Mouse (Mus musculus): Measurements from ENCODE around the gene Angel1.

The Angel1 gene

DNA sequence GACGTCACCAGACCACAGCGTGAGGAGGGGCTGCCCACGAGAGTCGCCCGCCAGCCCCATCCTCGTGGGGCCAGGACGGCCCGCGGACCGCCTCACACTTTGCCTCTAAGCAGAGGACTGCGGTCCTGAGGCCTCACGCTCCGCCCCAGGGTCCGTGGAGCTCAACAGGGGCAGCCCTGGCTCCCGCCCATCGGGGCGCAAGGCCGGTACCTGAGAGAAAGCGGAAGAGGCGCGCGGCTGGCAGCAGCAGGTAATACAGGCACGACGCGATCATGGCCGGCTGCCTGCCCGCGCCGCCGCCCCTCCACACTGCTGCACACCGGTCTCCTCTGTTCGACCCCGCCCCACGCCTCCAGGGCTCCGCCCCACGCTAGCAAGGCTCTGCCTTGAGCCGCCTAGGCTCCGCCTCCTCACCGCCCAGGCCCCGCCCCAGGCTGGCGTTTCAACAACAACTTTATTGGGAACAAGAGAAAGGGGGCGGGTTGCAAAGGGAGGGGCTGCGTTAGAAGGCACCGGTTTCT lies at the start of gene Angel1:
Gene Angel1 (minus strand): TSS at position 341 of the 521 bp plus-strand sequence.
- peak; percentile 99 for DNase-seq

DNA sequence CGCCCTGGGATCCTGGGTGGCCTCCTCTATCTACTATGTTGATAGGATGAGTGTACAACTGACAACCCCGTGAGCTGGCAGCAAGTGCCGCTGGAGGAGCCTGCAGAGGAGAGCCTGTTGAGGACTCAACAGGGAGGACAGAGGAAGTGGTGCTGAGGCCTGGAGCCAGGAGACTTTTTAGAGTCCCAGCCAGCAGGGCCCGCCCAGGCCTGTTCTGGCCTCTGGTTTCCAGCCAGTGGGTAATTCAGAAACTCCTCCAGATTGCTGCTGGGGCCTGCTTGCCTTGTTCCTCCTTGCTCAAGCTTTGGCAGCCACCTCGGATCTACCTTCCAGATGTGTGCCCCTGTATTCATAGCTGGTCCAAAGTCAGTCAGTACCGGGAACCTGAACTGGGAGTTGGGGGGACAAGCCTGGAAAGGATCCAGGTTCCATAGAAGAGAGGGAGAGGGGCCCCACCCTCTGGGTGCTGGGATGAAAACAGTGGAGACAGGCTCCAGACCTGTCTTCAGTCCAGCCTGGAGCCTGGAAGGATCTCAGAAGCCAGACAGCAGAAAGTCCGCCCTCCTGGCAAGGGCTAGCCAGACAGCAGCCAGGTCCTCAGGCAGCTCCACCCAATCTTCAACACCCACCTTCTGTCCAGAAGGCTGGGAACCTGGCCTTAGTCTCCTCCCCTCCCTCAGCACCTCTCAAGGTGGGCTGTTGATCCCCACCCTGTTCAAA lies 49.5 kb upstream of the Angel1 start:
- DNase-seq: no peak

DNA sequence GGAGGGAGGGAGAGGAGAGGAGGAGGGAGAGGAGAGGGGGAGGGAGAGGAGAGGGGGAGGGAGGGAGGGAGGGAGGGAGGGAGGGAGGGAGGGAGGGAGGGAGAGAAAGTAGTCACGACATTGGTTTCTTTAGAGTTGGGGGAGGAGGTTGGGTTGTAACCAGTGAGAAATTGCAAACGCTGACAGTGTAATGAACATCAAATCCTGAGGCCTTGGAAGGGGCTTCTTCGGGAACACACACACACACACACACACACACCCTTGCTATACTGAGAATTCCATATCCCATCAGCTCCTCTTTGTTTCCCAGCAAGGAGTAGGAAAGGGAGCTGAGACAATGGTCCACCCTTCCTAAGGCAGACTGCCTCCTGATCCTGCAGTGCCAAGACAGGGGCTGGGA lies 46.3 kb upstream of the Angel1 start:
- no peak for DNase-seq

DNA sequence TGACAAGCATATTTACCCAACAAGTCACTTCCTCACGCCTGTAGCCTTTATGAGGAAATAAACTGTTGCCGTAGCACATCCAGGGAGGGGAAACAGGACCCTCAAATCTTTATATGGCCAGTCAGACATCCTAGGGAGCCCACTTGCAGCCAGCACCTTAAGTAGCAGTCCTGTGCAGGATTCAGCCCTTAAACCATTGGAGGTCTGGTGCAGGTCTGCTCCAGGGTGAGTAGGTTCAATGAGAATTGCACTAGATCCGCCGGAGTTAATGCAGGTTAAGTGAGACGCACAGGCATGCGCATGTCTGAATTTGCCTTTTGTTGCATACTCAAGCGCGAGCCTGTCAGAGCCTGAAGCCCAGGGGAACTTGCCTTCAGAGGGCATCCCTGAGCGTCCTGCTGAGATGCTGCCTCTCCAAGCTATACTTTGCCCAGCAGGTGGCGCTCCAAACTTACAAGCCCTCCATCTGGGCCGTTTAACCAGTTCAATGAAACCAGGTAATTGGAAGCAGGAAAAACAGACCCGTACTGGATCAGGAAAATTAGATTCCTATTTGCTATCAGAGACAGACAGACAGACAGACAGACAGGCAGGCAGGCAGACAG lies 45.7 kb upstream of the Angel1 start:
- peak; percentile 90 for DNase-seq

DNA sequence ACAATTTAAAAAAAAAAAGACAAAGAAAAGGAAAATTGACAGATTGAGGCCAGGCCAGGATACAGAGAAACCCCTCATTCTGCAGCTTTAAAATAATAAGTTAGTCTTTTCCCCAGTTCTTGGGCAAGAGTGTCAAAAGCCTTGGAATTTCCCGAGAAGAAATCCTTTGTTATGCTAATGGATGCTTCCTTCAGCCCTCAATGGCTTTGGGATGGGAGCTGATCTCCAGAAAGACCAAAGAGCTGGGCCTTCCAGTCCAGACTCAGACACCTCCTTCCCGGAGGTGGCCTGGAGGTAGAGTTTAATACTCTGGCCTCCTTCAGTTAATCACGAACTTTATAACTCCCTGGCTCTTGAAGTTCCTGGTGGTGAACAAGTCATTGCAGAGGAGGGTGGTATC lies 44.7 kb upstream of the Angel1 start:
- no peak for DNase-seq

DNA sequence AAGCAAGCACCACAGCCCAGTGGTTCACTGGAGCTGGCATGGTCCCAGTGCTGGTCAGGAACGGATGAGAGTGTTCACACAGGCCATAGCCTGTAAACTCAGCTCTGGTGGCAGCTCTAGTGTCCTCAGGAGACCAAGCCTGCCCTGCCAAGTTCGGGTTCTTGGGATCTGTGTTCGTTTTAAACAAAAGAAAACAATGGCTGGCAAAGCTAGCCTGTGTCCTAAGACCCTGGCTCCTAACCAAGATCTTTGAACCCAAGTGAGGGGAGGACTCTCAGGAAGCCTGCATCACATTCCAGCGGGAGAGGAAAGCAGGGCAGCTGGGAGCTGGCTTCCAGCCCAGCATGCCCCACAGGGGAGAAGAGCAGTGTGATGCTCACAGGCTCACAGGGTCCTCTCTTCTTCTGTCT lies 44.0 kb upstream of the Angel1 start:
- DNase-seq: no peak

DNA sequence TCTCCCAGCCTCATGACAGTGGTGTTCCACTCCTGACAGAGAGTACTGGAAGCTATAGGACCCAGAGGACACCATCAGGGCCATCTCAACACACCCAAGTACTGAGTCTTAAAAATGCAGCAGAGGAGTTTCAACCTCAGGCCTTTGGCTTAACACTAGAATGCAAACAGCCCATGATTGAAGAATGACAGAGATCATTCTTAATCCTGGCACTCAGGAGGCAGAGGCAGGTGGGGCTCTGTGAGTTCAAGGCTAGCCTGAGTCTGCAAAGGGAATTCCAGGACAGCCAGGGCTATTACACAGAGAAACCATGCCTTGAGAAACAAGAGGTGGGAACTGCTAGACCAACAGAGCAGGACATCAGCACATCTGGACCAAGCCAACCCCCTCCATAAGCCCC lies 43.6 kb upstream of the Angel1 start:
- DNase-seq: no peak

DNA sequence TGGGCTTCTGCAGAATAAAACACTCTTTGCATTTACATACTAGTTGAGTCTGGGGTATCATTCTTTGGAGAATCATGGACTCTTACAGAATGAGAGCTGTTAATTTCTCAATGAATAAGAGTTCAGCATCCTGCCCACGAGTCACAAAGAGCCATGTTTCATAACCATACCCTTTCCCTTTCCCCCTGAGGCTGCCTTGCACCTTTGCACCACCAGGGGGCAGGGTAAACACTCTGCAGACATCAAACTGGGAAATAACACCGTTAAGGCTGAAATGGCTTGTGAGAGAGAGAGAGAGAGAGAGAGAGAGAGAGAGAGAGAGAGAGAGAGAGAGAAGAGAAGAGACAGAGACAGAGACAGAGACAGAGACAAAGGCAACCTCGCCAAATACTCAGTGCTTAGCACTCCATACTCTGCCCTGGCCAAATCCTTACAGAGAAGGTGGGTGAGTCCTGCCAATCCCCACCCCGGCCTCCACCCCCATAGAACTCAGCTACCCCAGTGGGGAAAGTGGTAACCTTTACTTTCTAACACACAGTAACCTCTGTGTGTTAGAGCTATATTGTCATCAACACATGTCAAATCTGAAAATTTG lies 42.8 kb upstream of the Angel1 start:
- DNase-seq: peak; percentile 88

DNA sequence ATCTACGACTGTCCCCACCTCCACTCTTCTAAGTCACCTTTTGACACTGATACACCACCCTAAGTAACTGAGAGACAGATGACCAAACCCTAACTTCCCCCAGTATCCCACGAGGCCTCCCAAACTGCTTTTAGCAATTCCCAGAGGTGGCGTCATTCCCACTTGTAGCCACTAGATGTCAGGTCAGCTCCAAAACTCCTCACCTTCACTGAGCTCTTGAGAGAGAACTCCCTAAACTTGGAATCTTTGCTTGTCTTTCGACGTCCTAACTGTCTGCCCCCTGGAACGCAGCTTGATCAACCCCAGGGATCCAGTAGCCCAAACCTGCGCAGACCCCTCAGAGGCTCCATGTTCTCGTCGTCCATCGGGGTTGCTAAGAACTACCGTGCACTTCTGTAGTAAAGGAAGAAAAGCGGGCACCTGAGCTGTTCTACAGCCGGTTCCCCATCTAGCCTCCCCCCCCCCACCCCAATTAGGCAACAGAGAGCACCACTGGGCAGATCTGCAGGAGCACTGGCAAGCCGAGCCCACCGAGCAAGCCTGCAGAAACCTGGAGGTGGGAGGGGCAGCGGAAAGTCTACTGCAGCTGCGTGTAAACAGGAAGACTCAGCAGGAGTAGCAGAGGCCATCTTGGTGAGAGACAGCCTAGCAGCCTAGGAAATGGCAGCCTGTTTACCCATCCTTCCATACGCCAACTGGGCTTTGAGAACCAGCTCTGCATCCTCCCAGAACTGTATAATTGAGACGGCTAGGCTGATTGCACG lies 41.8 kb upstream of the Angel1 start:
- DNase-seq: peak; percentile 37

DNA sequence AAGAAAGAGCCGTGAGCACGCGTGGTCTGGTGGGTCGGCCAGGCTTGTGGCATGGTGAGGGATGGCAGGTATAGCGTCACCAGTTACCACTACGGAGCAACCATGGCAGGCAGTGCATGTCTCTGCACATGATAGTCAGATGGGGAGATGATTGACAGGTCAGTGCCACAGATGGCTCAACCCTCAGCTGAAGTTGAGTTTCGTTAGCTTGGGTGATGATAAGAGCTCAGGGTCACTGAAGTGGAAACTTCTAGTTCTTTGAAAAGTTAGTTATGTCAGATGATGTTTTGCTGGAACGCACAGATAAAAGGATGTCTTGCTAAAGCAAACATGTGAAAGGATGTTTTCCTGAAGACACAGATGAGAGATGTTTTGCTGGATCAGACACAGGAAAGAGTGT lies 40.2 kb upstream of the Angel1 start:
- DNase-seq: no peak

DNA sequence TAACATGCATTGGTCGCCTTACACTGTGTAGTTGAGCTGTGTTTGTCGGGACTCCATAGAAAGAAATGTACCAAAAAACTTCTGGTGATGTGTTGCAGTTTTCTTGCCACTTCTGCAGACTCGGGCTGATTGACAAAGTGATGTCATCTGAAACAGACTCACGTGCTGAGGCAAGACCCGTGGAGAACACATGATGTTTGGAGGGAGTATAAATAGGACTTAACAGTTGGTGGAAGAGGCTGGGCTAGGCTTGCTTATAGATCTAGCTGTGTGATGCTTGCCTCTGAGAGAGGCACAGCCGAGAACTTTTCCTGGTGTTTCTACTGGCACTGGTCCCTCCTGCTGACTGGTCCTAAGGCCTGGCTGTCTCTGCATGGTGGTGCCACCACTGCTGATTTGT lies 37.8 kb upstream of the Angel1 start:
- no peak for DNase-seq

DNA sequence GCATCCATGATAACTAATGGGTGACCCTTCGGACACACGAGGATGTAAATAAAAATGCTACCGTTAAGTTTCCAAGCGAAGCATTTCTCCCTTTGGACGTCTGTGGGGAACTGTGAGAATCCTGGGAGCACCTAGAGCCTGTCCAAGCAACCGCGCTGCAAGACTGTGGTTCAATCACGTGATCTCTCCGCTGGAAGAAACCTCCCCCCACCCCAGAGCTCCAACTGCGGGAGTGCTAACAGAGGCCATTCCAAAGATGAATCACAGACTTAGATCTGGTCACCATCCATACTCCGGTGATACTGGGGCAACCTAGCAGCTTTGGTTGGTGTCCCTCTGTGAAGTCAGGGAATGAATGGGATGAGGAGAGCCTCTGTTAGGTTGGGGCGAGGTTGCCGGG lies 34.8 kb upstream of the Angel1 start:
- DNase-seq: no peak

DNA sequence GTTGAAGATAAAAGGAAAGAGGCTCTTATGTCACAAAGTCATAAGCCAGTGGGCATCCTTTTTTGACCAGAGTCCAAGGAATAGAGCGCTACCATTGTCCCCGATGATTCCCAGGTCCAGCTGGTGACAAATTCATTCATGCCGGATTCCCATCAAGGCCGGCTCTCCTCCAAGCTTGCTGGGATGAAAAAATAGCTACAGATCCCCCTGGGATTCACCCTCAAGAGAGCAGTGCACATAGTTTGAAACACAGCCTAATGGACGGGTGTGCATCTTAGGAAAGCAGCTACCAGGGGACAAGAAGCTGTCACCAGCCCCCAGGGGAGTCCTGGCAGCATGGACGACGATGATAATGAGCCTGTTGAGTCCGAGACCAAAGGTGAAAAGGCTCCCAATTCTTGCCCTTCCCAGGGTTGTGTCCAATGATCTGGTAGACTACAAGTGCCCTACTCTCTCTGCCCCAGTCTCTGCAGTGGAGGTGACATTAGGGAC lies 8.1 kb upstream of the Angel1 start, which contains the start of gene Lrrc74a:
Gene Lrrc74a (plus strand): TSS at position 51 of the 492 bp plus-strand sequence.
- no peak for DNase-seq

DNA sequence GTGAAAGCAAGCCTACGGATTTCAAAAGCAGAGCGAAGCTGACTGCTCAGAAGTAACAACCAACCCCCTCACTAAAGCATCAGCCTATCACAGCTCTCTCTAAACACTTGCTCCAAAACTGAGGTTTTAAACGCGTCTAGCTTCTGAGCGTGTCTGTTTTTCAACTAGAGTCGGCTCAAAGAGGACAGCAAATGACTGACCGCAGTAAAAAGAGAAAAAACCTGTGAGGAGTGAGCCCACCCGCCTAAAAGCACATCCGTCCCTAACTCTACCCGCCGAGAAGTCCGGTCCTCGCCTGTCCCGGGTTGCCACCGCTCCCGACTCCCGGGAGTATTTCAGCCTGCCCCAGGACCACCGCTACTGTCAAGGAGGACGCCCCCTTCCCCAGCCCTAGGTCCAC lies 554 bp downstream of the Angel1 start:
- DNase-seq: no peak

DNA sequence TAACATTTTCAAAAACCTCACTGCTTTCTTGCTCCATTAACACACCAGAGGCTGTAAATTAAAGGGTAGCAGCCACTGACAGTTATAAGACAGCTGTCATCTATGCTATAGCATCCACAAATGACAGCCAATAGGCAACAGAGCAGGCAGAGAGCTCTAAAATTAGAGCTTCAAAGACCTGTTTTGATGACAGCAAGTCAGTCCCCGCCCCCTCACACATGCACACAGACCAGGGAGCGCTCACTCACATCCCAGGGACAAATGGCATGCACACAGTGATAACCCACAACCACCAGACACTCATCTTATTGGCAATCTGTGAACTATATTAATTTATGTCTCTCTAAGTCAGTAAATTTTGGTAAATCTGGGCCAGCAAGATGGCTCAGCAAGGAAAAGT lies 2.0 kb downstream of the Angel1 start:
- no peak for DNase-seq

DNA sequence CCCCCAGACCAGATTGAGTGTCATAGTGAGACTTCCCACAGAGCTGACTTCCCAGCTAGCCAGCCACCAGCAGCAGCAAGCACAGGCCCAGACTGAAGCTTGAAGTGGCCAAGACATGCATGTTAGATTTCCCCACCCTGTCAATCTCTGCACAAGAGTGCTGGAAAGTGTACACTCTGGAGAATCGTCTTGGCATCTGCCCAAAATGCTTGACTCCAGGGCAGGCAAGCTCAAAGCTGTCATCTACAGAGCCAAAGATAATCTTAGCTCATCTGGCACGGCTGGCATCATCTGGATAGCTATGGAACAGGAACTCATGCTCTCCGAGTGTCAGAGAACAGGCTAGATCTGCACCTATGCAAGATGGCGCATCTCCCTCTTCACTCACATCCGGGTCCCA lies 4.8 kb downstream of the Angel1 start:
- DNase-seq: no peak

DNA sequence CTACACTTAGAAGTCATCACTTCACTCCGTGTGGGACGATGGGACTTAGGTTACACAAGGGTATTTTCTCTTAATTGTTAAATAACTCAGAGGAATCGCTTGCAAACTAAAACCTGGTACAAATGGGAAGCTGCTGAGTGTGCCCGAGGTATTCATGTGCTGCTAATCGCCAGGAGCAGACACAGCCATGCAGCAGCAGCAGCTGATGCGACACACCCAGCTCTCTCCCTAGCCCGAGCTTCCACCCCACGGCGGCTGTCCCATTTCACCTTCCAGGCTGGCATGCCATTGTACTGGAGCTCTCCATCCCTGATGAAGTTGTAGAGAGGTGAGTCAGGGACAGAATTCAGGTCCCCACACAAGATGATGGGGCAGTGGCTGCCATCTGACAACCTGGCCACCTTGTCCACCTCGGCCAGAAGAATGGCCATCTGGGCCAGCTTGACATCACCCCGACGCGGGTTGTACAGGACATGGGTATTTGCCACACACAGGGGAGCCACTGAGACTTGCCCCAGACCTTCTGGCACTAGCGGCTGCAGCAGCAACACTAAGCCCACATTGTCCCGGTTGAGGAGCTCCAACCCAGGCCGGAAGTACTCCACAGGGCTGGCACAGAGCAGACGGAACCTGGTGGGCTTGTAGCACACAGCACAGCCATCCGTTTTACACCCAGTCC lies 6.2 kb downstream of the Angel1 start:
- no peak for DNase-seq

DNA sequence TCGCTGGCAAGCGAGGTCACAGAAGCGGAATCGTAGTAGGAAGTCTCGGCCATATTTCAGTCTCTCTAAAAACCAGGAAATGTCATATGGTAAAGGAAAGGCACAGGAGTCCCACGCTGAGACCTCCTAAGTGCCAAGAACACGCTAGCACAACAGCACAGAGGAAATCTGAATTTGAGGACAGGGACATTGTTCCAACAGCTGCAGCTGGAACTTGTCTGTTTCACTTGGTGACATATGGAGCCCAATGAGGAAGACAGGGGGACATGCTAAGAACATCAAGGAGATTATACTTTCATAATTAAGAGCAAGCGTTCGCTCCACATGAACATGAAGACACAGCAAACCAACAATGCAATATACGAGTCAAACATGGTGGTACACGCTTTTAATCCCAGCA lies 9.3 kb downstream of the Angel1 start:
- no peak for DNase-seq

DNA sequence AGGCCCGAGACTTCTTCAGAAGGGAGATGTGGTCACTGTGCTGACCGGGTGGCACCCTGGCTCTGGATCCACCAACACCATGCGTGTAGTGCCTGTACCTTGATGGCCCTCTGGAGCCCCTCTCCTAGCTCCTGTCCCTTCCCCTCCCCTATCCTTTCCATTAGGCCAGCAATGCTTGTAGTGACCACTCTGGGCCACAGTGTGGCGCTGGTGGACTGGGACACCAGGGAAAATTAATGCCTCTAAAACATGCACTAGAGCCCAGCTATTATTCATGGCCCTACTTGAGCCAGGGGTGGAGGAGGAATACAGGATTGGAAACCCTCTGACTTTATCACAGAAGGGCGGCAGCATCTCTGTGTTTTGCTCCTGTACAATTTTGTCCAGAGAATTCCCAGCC lies 10.9 kb downstream of the Angel1 start:
- peak; percentile 59 for DNase-seq

DNA sequence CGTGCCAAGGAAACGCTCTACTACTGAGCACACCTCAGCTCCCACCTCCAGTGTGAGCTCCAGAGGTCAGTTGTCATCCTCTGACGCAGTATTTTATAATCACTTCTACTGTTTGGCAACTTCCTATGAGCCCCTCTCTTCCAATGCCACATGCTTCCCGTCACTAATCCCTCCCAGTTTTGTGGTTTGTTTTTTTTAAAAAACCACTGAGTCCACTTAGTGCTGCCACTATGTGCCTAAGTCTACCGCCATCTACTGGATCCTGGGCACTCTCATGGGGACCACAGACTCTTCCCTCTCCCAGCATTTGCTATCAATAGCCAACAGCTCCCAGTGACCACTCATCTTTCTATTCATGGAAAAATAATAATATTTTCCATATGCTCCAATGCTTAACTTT lies 12.2 kb downstream of the Angel1 start:
- no peak for DNase-seq

DNA sequence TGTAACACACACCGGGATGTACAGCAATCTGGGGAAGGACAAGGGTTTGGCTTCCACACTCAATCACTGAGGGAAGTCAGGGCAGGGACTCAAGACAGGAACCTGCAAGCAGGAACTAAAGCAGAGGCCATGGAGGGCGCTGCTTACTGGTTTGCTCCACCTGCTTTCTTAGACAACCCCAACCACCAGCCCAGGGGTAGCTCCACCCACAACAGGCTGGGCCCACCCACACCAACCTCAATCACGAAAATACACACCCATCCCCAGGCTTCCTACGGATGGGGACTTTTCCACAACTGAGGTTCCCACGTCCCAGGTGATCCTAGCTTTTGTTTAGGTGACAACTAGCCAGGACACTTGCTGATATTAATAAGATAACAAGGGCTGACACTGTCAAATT lies 20.4 kb downstream of the Angel1 start:
- DNase-seq: no peak

DNA sequence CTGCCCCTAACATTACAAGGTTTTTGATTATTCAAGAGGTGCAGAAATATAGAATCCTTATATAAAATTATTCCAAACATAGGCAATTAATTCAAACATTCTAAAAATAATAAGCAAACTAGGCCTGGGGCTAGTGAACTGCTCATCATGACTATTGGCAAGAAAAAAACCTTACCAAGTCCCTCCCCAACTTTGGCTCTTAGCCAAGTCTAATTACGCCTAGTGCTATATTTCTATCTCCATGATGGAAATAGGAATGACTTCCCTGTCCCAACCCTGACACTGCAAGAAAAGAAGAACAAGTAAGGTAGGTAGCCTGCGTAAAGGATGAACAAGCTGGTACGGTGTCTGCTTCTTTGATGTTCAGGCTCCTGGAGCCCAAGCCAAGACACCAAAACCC lies 23.6 kb downstream of the Angel1 start:
- DNase-seq: no peak

DNA sequence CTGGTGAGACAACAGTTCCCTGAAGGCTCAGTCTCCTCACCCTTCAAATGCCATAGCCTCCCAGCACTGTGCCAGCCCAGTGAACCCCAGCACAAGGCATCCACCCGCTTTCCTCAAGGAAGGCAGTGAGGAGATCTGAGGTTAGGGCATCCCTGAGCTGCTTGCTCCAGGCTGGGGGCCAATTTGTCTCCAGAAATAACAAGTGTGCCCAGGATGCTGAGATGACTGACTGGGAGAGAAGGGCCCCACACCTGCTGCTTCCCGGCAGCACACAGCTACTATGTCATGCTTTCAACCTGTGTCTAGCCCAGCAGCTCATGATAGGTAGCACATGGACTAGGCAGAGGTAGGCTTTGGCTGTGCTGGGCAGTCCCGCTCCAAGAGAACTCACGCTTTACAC lies 24.8 kb downstream of the Angel1 start:
- no peak for DNase-seq
